Mouse (Mus musculus): ENCODE data around the gene Ggcx. TPM values are rescaled to one million over a fixed set of nuclear protein-coding genes. Genes with fewer than 3 reads are reported as not detected.

Ggcx gene
- 33.8 and 38.7 TPM in 2 replicates for polyA plus RNA-seq (2016; fragmentation: Nextera tagmentation; extraction: Ambion mirVana)

DNA sequence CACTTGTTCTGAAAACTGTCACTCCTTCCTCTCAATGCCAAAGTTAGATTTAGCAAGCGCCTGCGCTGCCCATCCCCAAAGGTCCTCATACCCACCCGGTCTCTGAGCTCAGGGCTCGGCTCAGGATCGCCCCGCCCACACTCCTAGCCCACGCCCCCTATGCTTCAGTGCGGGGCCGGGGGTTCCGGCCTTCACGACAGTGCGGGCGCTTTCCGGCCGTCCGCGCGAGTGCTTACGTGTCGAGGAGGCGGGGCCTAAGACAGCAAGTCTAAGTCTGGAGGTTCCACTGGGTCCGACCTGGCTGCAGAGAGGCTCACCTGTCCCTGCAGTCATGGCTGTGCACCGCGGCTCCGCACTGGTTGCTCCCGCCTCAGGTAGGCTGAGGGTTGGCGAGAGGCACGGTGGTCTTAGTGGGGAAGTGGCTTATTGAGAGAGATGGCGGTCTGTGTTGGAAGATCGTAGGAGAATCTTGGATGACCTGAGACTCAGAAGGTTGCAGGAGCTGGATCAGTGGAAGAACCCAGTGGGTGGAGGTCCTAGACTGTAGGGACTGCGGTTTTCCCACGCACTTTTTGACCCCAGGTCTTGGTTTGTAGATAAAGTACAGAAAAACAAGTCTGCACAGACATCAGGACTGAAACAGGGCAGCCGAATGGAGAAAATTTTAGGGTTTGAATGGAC, at the start of gene Ggcx:
Gene Ggcx, plus strand, starts transcription at position 233 of the 681 bp plus-strand sequence.
- H3K27ac ChIP-seq (ENCODE audit: poor library complexity, severe bottlenecking): peak within 1 kb of the TSS; percentile 52
- H3K36me3 ChIP-seq: peaks cover 28% of the 10 kb centered on the region
- no peaks in the 10 kb centered on the region for H3K27me3 ChIP-seq (replicated peaks)
- 2% methylated on average over 33 of the region's 33 CpGs for WGBS
- peak within 1 kb of the TSS; percentile 85 for H3K4me2 ChIP-seq
- ATAC-seq (ENCODE audit: insufficient number of reproducible peaks, low FRiP score): peak; percentile 95
- H3K9ac ChIP-seq: peak within 1 kb of the TSS; percentile 93
- peak within 1 kb of the TSS; percentile 93 for H3K4me3 ChIP-seq
- H3K4me1 ChIP-seq (replicated peaks): peaks cover 19% of the 10 kb centered on the region
- no peaks in the 10 kb centered on the region for H3K9me3 ChIP-seq (replicated peaks)

DNA sequence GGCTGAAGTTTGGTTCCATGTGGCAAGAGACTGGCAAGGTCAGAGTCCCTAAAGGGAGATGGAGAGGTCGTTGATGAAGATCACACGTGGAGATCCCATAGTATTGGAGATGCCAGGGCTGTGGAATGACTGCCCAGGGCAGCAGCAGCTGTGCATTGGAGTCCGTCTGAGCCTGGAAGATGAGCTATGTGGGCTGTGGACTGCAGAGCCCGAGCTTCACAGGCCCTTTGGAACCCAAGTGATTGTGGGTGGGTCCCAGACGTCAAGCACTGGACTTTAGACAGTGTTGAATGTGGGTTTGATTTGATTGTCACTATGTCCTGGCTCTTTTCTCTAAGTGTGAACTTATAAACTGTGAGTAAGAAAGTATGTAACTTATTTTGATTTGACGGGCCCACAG, 49.1 kb upstream of the Ggcx start:
- no peaks in the 10 kb centered on the region for H3K9me3 ChIP-seq (replicated peaks)
- no peak overlapping the region for H3K27ac ChIP-seq (ENCODE audit: poor library complexity, severe bottlenecking)
- ATAC-seq (ENCODE audit: insufficient number of reproducible peaks, low FRiP score): no peak
- no peak overlapping the region for H3K4me2 ChIP-seq
- 68% methylated on average over 6 of the region's 6 CpGs for WGBS
- no peak overlapping the region for H3K4me3 ChIP-seq
- H3K4me1 ChIP-seq (replicated peaks): peaks cover 23% of the 10 kb centered on the region
- peaks cover 16% of the 10 kb centered on the region for H3K36me3 ChIP-seq
- H3K9ac ChIP-seq: no peak overlapping the region
- H3K27me3 ChIP-seq (replicated peaks): no peaks in the 10 kb centered on the region

DNA sequence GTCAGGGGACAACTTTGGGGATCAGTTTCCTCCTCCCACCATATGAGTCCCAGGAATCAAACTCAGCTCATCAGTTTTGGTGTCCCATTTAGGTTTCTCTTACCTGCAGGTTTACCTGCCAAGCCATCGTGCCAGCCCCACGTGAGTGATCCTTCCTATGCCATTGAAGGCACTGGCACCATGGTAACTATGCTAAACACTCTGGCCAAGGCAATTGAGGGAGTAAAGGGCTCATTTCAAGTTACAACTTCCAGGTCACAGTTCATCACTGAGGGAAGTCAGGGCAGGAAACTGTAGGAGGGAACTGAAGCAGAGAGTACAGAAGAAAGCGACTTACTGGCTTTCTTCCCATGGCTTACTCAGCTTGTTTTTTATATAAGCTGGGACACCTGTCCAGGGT, 47.8 kb upstream of the Ggcx start:
- Histone ChIP-seq H3K36me3 (peaks cover 9% of the 10 kb centered on the region), H3K9me3 (replicated peaks) (no peaks in the 10 kb centered on the region), H3K4me3 (no peak overlapping the region), H3K27ac (ENCODE audit: poor library complexity, severe bottlenecking) (no peak overlapping the region), H3K4me2 (no peak overlapping the region), H3K27me3 (replicated peaks) (no peaks in the 10 kb centered on the region), H3K9ac (no peak overlapping the region), H3K4me1 (replicated peaks) (peaks cover 24% of the 10 kb centered on the region)
- WGBS: 59% methylated on average over 3 of the region's 3 CpGs
- ATAC-seq (ENCODE audit: insufficient number of reproducible peaks, low FRiP score): no peak

DNA sequence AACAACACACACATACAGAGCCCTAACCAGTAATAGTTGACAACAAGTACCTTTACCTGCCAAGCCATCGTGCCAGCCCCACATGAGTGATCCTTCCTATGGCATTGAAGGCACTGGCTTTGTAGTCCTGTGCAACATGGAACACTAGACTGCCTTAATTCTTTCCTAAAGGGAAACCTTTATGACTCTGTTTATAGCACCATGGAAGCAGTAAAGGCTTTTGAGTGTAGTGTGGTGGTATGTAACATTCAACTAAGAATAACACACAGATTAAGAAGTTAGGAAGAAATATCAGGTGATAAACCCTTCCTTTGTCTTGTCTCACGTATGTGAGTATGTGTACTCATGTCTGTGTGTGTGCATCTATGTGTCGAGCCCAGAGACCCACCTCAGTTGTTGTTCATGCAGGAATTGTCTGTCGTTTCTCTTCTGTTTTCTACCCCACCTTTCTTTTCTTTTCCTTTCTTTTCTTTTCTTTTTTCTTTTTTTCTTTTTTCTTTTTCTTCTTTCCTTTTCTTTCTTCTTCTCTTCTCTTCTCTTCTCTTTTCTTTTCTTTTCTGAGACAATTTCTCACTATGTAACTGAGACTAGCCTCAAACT, 47.2 kb upstream of the Ggcx start, which contains the start of gene Rnf181:
Gene Rnf181, minus strand, starts transcription at position 113 of the 600 bp plus-strand sequence.
- Histone ChIP-seq H3K4me2 (no peak within 1 kb of the TSS), H3K9me3 (replicated peaks) (no peaks in the 10 kb centered on the region), H3K27ac (ENCODE audit: poor library complexity, severe bottlenecking) (no peak within 1 kb of the TSS), H3K9ac (no peak within 1 kb of the TSS), H3K36me3 (peaks cover 9% of the 10 kb centered on the region), H3K27me3 (replicated peaks) (no peaks in the 10 kb centered on the region), H3K4me3 (no peak within 1 kb of the TSS), H3K4me1 (replicated peaks) (peaks cover 24% of the 10 kb centered on the region)
- no peak for ATAC-seq (ENCODE audit: insufficient number of reproducible peaks, low FRiP score)
- 68% methylated on average over 4 of the region's 4 CpGs for WGBS

DNA sequence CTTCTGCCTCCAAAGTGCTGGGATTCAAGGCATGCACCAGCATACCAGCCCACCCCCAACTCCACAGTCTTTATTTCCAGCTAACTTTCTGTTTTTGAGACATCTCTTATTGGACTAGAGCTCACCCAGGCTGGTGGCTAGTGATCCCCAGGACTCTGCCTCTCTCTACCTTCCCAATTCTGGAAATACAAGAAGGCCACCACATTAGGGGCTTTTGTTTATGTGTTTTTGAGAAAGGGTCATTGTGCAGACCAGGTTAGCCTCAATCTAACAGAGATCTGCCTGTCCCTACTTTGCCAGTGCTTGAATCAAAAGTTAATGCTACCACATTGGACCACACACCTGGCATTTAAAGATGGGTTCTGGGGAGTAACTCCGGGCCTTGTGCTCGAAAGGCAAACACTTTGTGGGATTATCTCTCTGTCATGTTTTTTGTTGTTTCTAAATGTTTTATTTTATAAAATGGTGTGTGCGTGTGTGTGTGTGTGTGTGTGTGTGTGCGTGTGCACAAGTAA, 46.6 kb upstream of the Ggcx start:
- Histone ChIP-seq H3K9ac (no peak overlapping the region), H3K36me3 (peaks cover 9% of the 10 kb centered on the region), H3K4me1 (replicated peaks) (peaks cover 29% of the 10 kb centered on the region), H3K4me3 (no peak overlapping the region), H3K4me2 (no peak overlapping the region), H3K9me3 (replicated peaks) (no peaks in the 10 kb centered on the region), H3K27me3 (replicated peaks) (no peaks in the 10 kb centered on the region), H3K27ac (ENCODE audit: poor library complexity, severe bottlenecking) (no peak overlapping the region)
- 71% methylated on average over 4 of the region's 4 CpGs for WGBS
- no peak for ATAC-seq (ENCODE audit: insufficient number of reproducible peaks, low FRiP score)

DNA sequence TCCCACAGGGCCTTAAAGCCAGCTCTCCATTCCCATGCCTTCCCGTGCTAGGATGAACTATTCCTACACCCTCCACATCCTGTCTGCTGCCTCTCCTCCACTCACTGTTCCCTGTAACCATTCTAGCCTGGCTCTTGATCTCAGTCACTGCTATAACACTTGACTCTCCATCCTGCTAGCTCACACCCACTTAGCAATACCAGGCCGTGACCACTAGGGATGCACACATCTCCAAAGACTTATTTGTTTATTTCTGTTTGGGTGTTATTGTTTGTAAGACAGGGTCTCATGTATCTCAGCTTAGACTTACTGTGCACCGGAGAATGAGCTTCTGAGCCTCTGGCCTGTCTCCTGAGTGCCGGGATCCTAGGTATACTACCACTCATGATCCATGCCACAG, 44.6 kb upstream of the Ggcx start:
- Histone ChIP-seq H3K9ac (no peak overlapping the region), H3K4me2 (no peak overlapping the region), H3K36me3 (peaks cover 9% of the 10 kb centered on the region), H3K4me1 (replicated peaks) (peaks cover 47% of the 10 kb centered on the region), H3K27me3 (replicated peaks) (no peaks in the 10 kb centered on the region), H3K9me3 (replicated peaks) (no peaks in the 10 kb centered on the region), H3K4me3 (no peak overlapping the region), H3K27ac (ENCODE audit: poor library complexity, severe bottlenecking) (no peak overlapping the region)
- WGBS: 74% methylated on average over 4 of the region's 4 CpGs
- ATAC-seq (ENCODE audit: insufficient number of reproducible peaks, low FRiP score): no peak

DNA sequence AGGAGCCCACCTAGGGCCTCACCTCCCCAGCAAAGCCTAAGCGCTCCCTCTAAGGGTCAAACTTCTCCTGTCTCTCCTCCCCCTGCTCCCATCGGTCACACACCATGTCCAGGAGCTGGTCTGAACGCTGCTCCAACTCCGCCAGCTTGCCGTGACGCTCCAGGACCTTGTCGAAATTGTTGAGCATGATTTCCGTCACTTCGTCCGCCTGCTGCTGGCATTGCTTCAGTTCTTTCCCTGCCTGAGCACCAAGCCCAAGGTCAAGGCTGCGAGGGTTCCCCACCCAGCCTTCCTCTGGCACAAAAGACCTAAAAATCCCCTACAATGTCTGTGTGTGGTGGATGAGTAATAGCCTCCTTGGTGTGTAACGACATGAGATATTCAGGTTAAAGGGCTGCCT, 44.0 kb upstream of the Ggcx start:
- no peak overlapping the region for H3K9ac ChIP-seq
- WGBS: 70% methylated on average over 12 of the region's 12 CpGs

DNA sequence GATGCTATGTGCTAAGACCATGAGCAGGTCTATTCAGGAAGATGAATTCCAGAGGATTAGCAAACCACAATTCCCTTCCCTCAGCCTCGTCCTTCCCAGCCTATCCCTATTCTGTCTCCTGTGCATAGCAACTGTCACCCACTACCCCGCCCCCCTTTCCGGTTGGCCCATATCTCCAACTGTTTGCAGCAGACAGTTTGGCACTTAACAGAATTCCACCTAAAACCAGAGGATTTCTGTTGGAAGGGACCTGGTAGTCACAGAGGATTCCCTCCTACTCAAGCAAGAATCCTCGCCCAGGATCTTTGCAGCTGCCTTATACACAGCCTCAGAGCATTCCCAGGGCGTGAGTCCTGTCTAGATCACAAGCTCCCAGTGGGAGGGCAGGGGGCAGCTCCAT, 43.0 kb upstream of the Ggcx start:
- Histone ChIP-seq H3K4me3 (no peak overlapping the region), H3K9ac (no peak overlapping the region), H3K36me3 (peaks cover 12% of the 10 kb centered on the region), H3K27me3 (replicated peaks) (no peaks in the 10 kb centered on the region), H3K4me2 (peak overlapping the region; percentile 17; the same call in 1 of the 2 replicates), H3K9me3 (replicated peaks) (no peaks in the 10 kb centered on the region), H3K27ac (ENCODE audit: poor library complexity, severe bottlenecking) (peak overlapping the region; percentile 89), H3K4me1 (replicated peaks) (peaks cover 50% of the 10 kb centered on the region)
- 28% methylated on average over 5 of the region's 5 CpGs for WGBS
- ATAC-seq (ENCODE audit: insufficient number of reproducible peaks, low FRiP score): peak; percentile 49; the same call in 1 of the 2 replicates

More for the DNA sequence above, 44.0 kb upstream of the Ggcx start:
- H3K4me1 ChIP-seq (replicated peaks): peaks cover 50% of the 10 kb centered on the region
- H3K4me3 ChIP-seq: no peak overlapping the region
- H3K27ac ChIP-seq (ENCODE audit: poor library complexity, severe bottlenecking): peak overlapping the region; percentile 89; the same call in 1 of the 2 replicates
- no peaks in the 10 kb centered on the region for H3K27me3 ChIP-seq (replicated peaks)
- H3K4me2 ChIP-seq: no peak overlapping the region
- no peak for ATAC-seq (ENCODE audit: insufficient number of reproducible peaks, low FRiP score)
- H3K36me3 ChIP-seq: peaks cover 9% of the 10 kb centered on the region
- H3K9me3 ChIP-seq (replicated peaks): no peaks in the 10 kb centered on the region

DNA sequence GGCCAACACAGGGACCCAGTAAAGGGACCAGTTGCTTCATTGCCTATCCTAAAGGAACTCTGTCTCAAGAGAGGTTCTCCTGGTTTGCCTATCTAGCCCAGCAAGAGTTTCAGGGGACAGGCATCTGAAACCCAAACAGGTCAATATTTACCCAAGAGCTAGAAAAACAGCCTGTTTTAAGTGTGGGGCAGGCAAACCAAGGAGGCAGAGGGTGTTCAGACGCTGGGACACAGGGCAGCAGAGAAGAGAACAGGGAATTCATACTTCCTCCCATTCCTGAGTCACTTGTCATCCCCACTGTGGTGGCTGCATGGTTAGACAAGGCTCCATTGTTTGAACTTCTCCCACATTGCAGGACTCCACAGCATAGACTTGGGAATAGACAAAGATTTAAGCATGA, 42.5 kb upstream of the Ggcx start:
- no peak overlapping the region for H3K4me3 ChIP-seq
- no peaks in the 10 kb centered on the region for H3K27me3 ChIP-seq (replicated peaks)
- ATAC-seq (ENCODE audit: insufficient number of reproducible peaks, low FRiP score): no peak
- H3K9me3 ChIP-seq (replicated peaks): no peaks in the 10 kb centered on the region
- peak overlapping the region; percentile 89 for H3K27ac ChIP-seq (ENCODE audit: poor library complexity, severe bottlenecking)
- peaks cover 16% of the 10 kb centered on the region for H3K36me3 ChIP-seq
- no peak overlapping the region for H3K9ac ChIP-seq
- H3K4me1 ChIP-seq (replicated peaks): peaks cover 50% of the 10 kb centered on the region
- 21% methylated on average over 1 of the region's 1 CpGs for WGBS
- H3K4me2 ChIP-seq: peak overlapping the region; percentile 17; the same call in 1 of the 2 replicates

DNA sequence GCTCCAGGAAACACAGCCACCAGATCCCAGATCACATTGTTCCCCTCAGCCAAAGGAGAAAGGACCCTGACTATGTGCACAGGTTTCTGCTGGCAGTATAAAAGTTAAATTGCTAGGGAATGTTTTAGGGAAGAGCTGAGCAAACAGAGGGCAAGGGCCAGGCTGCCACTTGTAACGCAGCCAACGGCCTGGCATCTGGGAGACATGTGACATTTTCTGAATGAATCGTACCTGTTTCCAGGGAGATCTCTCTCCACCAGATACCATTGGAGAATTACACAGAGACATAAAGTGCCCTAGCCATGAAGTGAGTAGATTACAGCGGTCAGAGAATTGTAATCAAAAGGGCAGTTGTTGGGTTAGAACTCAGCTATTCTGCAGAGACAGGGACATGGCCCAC, 40.9 kb upstream of the Ggcx start:
- no peak for ATAC-seq (ENCODE audit: insufficient number of reproducible peaks, low FRiP score)
- 81% methylated on average over 4 of the region's 4 CpGs for WGBS

DNA sequence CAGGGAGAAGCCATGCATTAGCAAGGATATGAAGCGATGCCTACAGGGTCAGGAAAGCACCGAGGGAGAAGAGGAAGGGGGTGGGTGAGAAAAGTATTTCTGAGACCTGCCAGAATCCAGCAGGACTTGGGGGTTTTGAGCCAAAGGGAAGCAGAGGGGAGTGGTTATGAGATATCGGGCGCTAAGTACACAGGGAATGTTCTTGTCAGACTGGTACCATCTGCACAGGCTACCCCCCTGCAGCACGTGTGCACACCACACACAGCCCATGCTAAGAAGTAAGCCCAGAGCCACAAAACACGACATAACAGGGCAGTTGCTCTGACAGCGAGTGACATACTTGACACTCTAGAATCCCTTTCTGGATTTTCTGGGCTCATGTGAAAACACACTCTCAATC, 39.9 kb upstream of the Ggcx start:
- no peak overlapping the region for H3K9ac ChIP-seq
- no peaks in the 10 kb centered on the region for H3K27me3 ChIP-seq (replicated peaks)
- peaks cover 11% of the 10 kb centered on the region; the same call in 1 of the 2 replicates for H3K36me3 ChIP-seq
- no peak overlapping the region; the same call in 1 of the 2 replicates for H3K4me2 ChIP-seq
- H3K4me1 ChIP-seq (replicated peaks): peaks cover 50% of the 10 kb centered on the region
- H3K9me3 ChIP-seq (replicated peaks): no peaks in the 10 kb centered on the region
- 39% methylated on average over 7 of the region's 7 CpGs for WGBS
- peak overlapping the region; percentile 64 for H3K27ac ChIP-seq (ENCODE audit: poor library complexity, severe bottlenecking)
- H3K4me3 ChIP-seq: no peak overlapping the region
- peak; percentile 47; the same call in 1 of the 2 replicates for ATAC-seq (ENCODE audit: insufficient number of reproducible peaks, low FRiP score)

More for the DNA sequence above, 40.9 kb upstream of the Ggcx start:
- Histone ChIP-seq H3K36me3 (peaks cover 18% of the 10 kb centered on the region), H3K9me3 (replicated peaks) (no peaks in the 10 kb centered on the region), H3K4me3 (no peak overlapping the region), H3K27ac (ENCODE audit: poor library complexity, severe bottlenecking) (peak overlapping the region; percentile 64; the same call in 1 of the 2 replicates), H3K4me1 (replicated peaks) (peaks cover 50% of the 10 kb centered on the region), H3K9ac (no peak overlapping the region), H3K27me3 (replicated peaks) (no peaks in the 10 kb centered on the region), H3K4me2 (no peak overlapping the region)
